In the genomic region with DNA sequence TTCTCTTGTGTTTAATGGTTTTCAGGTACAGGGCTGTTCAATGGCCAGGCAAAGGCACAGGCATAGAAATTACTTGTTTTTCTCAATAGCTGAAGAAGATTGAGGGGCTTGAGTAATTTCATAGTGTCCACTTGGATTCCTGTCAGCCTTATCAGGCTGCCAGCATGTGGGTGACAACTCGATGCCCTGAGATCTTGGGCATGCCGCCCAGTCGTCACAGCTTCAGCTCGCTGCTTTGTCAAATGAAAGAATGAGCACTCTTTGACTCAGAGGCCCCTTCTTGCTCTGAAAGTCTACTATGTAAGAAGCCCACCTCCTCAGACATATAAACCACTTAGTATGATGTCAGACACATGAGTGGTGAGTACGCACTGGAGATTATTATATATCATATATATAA, we compare ENCODE assay signal across 26 mouse cellular contexts.
A peak's percentile ranks its signal among the peaks of the same experiment; 100 is the strongest.
DNase-seq lines count a peak whose midpoint lies in the region; ATAC-seq and TF ChIP-seq lines count a peak whose summit lies in the region.
"Had no signal": no experiment of that assay in that cellular context is flagged by ENCODE, and none has a peak within 500 bp of the region (broad histone marks: within the 10 kb centered on the region; RNA-seq: fewer than 3 reads in every experiment).

No protein-coding gene starts in this region.

- H3K4me2 ChIP-seq in forebrain, embryonic 15.5 days (replicated peaks): no peak overlapping the region
- no peak overlapping the region for H3K4me2 ChIP-seq in forebrain, embryonic 11.5 days (ENCODE audit: low read depth, low read length, severe bottlenecking)
- H3K4me2 ChIP-seq: heart, embryonic 12.5 days; hindbrain, embryonic 15.5 days; intestine, embryonic 15.5 days; liver, embryonic 11.5 days; lung, embryonic 15.5 days; neural tube, embryonic 12.5 days had no signal

- no peak for TF ChIP-seq CTCF in layer of hippocampus, adult 2 months (conservative IDR thresholded peaks at IDR 0.05)
- no peak for TF ChIP-seq CTCF in brain, embryonic 14.5 days (IDR thresholded peaks at IDR 0.05; ENCODE audit: borderline replicate concordance, extremely low read depth, insufficient read depth, insufficient read length)

- no peaks in the 10 kb centered on the region for H3K36me3 ChIP-seq in forebrain, embryonic 15.5 days
- H3K36me3 ChIP-seq in forebrain, embryonic 11.5 days (ENCODE audit: control insufficient read depth, insufficient read depth, low read length): no peaks in the 10 kb centered on the region
- H3K36me3 ChIP-seq: G1E; heart, embryonic 12.5 days; hindbrain, embryonic 15.5 days; intestine, embryonic 15.5 days; limb, embryonic 13.5 days; lung, embryonic 15.5 days; midbrain, embryonic 10.5 days; neural tube, embryonic 12.5 days had no signal

- H3K27ac ChIP-seq in forebrain, embryonic 15.5 days (replicated peaks): peak overlapping the region; percentile 29
- no peak overlapping the region for H3K27ac ChIP-seq in forebrain, embryonic 11.5 days (ENCODE audit: low read depth, low read length)
- peak overlapping the region; percentile 67 for H3K27ac ChIP-seq in layer of hippocampus, adult 2 months
- H3K27ac ChIP-seq: heart, adult 2 months; hindbrain, embryonic 15.5 days; intestine, embryonic 15.5 days; limb, embryonic 13.5 days; lung, embryonic 15.5 days; midbrain, embryonic 10.5 days; neural tube, embryonic 12.5 days had no signal

- H3K27me3 ChIP-seq in forebrain, embryonic 15.5 days: no peaks in the 10 kb centered on the region
- no peaks in the 10 kb centered on the region for H3K27me3 ChIP-seq in forebrain, embryonic 11.5 days (ENCODE audit: control insufficient read depth, insufficient read depth, low read length)
- H3K27me3 ChIP-seq: heart, embryonic 12.5 days; hindbrain, embryonic 15.5 days; intestine, embryonic 15.5 days; limb, embryonic 13.5 days; lung, embryonic 15.5 days; neural tube, embryonic 12.5 days had no signal

- H3K9me3 ChIP-seq in forebrain, embryonic 15.5 days: no peaks in the 10 kb centered on the region
- no peaks in the 10 kb centered on the region for H3K9me3 ChIP-seq in forebrain, embryonic 11.5 days (ENCODE audit: control insufficient read depth, low read length)
- H3K9me3 ChIP-seq: heart, embryonic 12.5 days; hindbrain, embryonic 15.5 days; intestine, embryonic 15.5 days; limb, embryonic 13.5 days; lung, embryonic 15.5 days; midbrain, embryonic 10.5 days; neural tube, embryonic 12.5 days had no signal

- peak; percentile 82 to 90 for DNase-seq in cerebellum, postnatal 10 days
- no peak for DNase-seq in cerebellum, adult 11-12 months
- DNase-seq in forebrain, embryonic 11.5 days (ENCODE audit: low spot score): no peak
- DNase-seq in layer of hippocampus, adult 2 months (ENCODE audit: low spot score in 2 of 2): no peak
- no peak for DNase-seq in layer of hippocampus, postnatal 25 days (ENCODE audit: extremely low spot score in 1 of 2, low spot score in 1 of 2)
- DNase-seq in brain, embryonic 14.5 days (ENCODE audit: low read depth): peak; percentile 63
- DNase-seq: adrenal gland, postnatal 10 days; cerebellum, adult 9-11 months; gastrocnemius, postnatal 25 days; heart, adult 2 months; heart, postnatal 4 days; kidney, adult 2 months; kidney, postnatal 36 days; thymus, postnatal 4 days had no signal

- H3K9ac ChIP-seq in forebrain, embryonic 15.5 days (replicated peaks): no peak overlapping the region
- H3K9ac ChIP-seq in forebrain, embryonic 11.5 days (ENCODE audit: low read length): no peak overlapping the region
- H3K9ac ChIP-seq: heart, embryonic 12.5 days; hindbrain, embryonic 15.5 days; intestine, embryonic 15.5 days; limb, embryonic 13.5 days; lung, embryonic 15.5 days; neural tube, embryonic 12.5 days had no signal

- no peak for ATAC-seq in forebrain, embryonic 15.5 days (replicated peaks)
- ATAC-seq in forebrain, embryonic 11.5 days (replicated peaks; ENCODE audit: low FRiP score): no peak
- ATAC-seq: intestine, embryonic 15.5 days; midbrain, embryonic 16.5 days had no signal

- H3K4me1 ChIP-seq in forebrain, embryonic 15.5 days: peaks cover 16% of the 10 kb centered on the region
- no peaks in the 10 kb centered on the region for H3K4me1 ChIP-seq in forebrain, embryonic 11.5 days (replicated peaks; ENCODE audit: control insufficient read depth, insufficient read depth, low read length)
- H3K4me1 ChIP-seq: heart, embryonic 12.5 days; hindbrain, embryonic 15.5 days; intestine, embryonic 15.5 days; limb, embryonic 13.5 days; lung, embryonic 15.5 days; midbrain, embryonic 10.5 days; neural tube, embryonic 12.5 days had no signal

- WGBS in forebrain, embryonic 15.5 days: 50% methylated on average over 5 of the region's 5 CpGs
- WGBS in forebrain, embryonic 11.5 days: 95% methylated on average over 5 of the region's 5 CpGs

- no peak overlapping the region for H3K4me3 ChIP-seq in forebrain, embryonic 15.5 days
- no peak overlapping the region for H3K4me3 ChIP-seq in forebrain, embryonic 11.5 days (ENCODE audit: low read depth, low read length)
- H3K4me3 ChIP-seq in layer of hippocampus, adult 2 months: no peak overlapping the region
- H3K4me3 ChIP-seq: heart, adult 2 months; heart, embryonic 12.5 days; hindbrain, embryonic 15.5 days; intestine, embryonic 15.5 days; limb, embryonic 13.5 days; lung, embryonic 15.5 days; midbrain, embryonic 10.5 days; myocyte; neural tube, embryonic 12.5 days had no signal

- no peak for TF ChIP-seq POLR2A in brain, embryonic 14.5 days (IDR thresholded peaks at IDR 0.05; ENCODE audit: borderline replicate concordance, extremely low read depth, insufficient read depth, insufficient read length, poor library complexity, severe bottlenecking)

Comparison
In these comparisons a context has a peak if more than half of its experiments do, and no peak if none do; other contexts are left out.
1. DNase-seq: peak in cerebellum, postnatal 10 days (2 of 2) and brain, embryonic 14.5 days (single experiment); none in cerebellum, adult 11-12 months (single experiment), forebrain, embryonic 11.5 days (single experiment), layer of hippocampus, adult 2 months (0 of 2) and layer of hippocampus, postnatal 25 days (0 of 2).